Mouse (Mus musculus): ENCODE results near the gene Dscaml1. TPM values are rescaled to one million over a fixed set of nuclear protein-coding genes. Genes with fewer than 3 reads are reported as not detected.

Gene Dscaml1
- polyA plus RNA-seq, 1 experiment: 32.4 TPM

DNA sequence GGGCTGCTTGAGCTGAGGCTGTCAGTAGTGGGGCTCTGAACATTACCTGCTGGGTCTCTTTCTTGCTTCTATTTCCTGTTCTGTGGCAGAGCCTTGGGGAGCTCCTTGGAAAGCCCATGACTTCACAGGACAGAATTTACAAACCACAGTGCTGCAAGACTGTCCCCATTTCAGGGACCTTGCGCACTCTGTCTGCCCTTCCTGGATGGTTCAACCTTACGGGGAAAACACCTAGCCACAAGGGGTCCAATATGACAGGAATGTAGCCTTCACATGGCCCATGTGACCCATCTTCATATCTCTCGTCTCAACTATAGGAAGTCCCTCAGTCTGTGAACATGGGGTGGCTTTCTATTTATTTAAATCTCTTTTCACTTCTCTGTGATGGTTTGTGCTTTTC lies 68.5 kb downstream of the Dscaml1 start:
- H3K27ac ChIP-seq (ENCODE audit: control insufficient read depth, insufficient read depth, low read depth, low read length): no peak overlapping the region
- no peaks in the 10 kb centered on the region for H3K4me1 ChIP-seq (ENCODE audit: control insufficient read depth, insufficient read depth, low read length)
- no peak overlapping the region for H3K4me3 ChIP-seq (ENCODE audit: control insufficient read depth, low read depth, low read length)
- no peaks in the 10 kb centered on the region for H3K27me3 ChIP-seq (ENCODE audit: control insufficient read depth, insufficient read depth, low read length)
- TF ChIP-seq CTCF (IDR thresholded peaks at IDR 0.05; ENCODE audit: control insufficient read depth, insufficient read depth, insufficient replicate concordance, low read depth, low read length) (no peak), POLR2A (IDR thresholded peaks at IDR 0.05; ENCODE audit: control insufficient read depth, low read depth, low read length) (no peak)
- no peaks in the 10 kb centered on the region for H3K36me3 ChIP-seq (ENCODE audit: control insufficient read depth, insufficient read depth, low read length)

DNA sequence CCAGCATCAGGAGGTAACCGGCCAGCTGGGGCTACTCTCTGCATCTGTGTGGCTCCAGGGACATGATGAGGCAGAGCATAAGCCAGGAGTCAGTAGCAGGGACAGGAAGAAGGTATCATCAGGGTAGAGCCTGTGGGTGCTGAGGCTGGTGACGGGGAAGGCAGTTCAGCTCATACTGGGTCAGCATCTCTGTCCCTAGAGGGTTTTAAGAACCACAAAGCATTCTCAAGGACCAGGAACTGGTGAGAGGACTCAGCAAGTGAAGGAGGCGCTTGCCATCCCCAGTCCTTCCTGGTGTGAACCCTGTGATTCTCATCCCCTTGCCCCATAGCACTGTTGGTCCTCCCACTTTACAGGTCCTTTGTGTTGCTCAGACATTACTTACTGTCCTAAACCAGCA lies 69.9 kb downstream of the Dscaml1 start:
- no peak for TF ChIP-seq POLR2A (IDR thresholded peaks at IDR 0.05; ENCODE audit: control insufficient read depth, low read depth, low read length)

DNA sequence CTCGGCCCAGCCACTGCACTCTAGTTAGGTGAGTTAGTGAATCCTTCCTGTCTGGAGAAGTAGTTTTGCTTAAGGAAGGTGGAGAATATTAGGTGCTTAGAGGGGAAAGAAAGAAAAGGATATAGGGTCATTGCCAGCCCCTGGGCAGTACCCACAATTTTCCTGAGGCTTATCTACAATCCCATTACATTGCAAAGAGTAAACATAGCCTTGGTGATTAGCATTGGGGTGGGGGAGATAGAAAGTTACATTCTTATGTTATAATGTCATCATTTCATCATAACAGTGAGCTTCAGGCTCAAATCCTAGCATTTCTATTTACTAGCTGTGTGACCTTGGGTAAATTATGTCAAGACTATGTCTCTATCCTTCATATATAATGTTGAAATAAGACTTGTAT lies 70.5 kb downstream of the Dscaml1 start:
- H3K4me3 ChIP-seq (ENCODE audit: control insufficient read depth, low read depth, low read length): no peak overlapping the region
- no peak overlapping the region for H3K27ac ChIP-seq (ENCODE audit: control insufficient read depth, insufficient read depth, low read depth, low read length)
- no peaks in the 10 kb centered on the region for H3K27me3 ChIP-seq (ENCODE audit: control insufficient read depth, insufficient read depth, low read length)
- H3K4me1 ChIP-seq (ENCODE audit: control insufficient read depth, insufficient read depth, low read length): no peaks in the 10 kb centered on the region
- H3K36me3 ChIP-seq (ENCODE audit: control insufficient read depth, insufficient read depth, low read length): no peaks in the 10 kb centered on the region
- TF ChIP-seq CTCF (IDR thresholded peaks at IDR 0.05; ENCODE audit: control insufficient read depth, insufficient read depth, insufficient replicate concordance, low read depth, low read length) (no peak), POLR2A (IDR thresholded peaks at IDR 0.05; ENCODE audit: control insufficient read depth, low read depth, low read length) (no peak)

More for the DNA sequence above, 69.9 kb downstream of the Dscaml1 start:
- no peak overlapping the region for H3K4me3 ChIP-seq (ENCODE audit: control insufficient read depth, low read depth, low read length)
- H3K27me3 ChIP-seq (ENCODE audit: control insufficient read depth, insufficient read depth, low read length): no peaks in the 10 kb centered on the region
- no peaks in the 10 kb centered on the region for H3K4me1 ChIP-seq (ENCODE audit: control insufficient read depth, insufficient read depth, low read length)
- H3K27ac ChIP-seq (ENCODE audit: control insufficient read depth, insufficient read depth, low read depth, low read length): no peak overlapping the region
- H3K36me3 ChIP-seq (ENCODE audit: control insufficient read depth, insufficient read depth, low read length): no peaks in the 10 kb centered on the region

DNA sequence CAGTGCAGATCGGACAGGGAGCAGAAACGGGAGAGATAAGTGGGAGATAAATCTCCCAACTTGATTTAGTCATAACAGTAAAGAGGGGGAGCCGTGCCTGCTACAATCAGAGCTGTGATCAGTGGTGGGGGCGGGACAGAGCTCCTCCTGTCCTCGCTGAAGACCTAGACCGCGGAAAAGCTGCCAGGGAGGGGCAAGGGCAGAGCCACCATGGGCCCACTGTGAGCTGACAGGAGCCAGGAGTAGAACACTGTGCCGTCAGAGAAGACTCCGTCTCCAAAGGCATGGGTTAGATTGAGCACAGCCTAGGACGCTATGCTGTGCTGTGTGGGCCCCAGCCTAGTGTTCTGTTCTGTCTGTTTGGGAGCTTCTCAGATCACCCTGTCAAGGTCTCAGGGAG lies 72.8 kb downstream of the Dscaml1 start:
- no peaks in the 10 kb centered on the region for H3K4me1 ChIP-seq (ENCODE audit: control insufficient read depth, insufficient read depth, low read length)
- H3K36me3 ChIP-seq (ENCODE audit: control insufficient read depth, insufficient read depth, low read length): no peaks in the 10 kb centered on the region
- no peak for TF ChIP-seq CTCF (IDR thresholded peaks at IDR 0.05; ENCODE audit: control insufficient read depth, insufficient read depth, insufficient replicate concordance, low read depth, low read length)
- TF ChIP-seq POLR2A (IDR thresholded peaks at IDR 0.05; ENCODE audit: control insufficient read depth, low read depth, low read length): no peak
- H3K27ac ChIP-seq (ENCODE audit: control insufficient read depth, insufficient read depth, low read depth, low read length): no peak overlapping the region
- H3K27me3 ChIP-seq (ENCODE audit: control insufficient read depth, insufficient read depth, low read length): no peaks in the 10 kb centered on the region
- H3K4me3 ChIP-seq (ENCODE audit: control insufficient read depth, low read depth, low read length): no peak overlapping the region

DNA sequence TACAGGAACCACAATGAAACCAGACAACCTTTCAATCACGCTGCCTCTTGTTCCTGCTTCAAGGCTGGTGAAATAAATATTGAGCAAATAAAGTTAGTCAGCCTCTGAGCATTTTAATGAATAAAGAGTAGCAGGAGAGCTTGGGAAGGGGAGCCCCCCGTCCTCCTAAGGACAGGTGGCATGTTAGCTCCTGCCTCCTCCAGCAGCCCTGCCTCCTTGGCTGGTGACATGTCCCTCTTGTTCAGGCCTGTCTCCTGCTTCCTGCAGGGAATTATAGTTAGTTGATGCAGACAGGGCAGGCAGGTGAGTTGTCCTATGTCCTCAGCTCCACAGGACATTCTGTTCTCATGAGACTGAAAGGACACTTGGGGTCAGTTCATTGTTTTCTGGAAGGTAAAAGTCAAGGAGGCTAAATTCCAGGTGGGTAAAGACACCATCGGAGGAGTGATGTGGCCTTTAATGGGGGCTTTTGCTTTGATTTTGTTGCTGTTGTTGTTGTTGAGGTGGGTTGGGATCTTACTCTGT lies 73.7 kb downstream of the Dscaml1 start:
- TF ChIP-seq CTCF (IDR thresholded peaks at IDR 0.05; ENCODE audit: control insufficient read depth, insufficient read depth, insufficient replicate concordance, low read depth, low read length) (no peak), POLR2A (IDR thresholded peaks at IDR 0.05; ENCODE audit: control insufficient read depth, low read depth, low read length) (no peak)
- Histone ChIP-seq H3K27ac (ENCODE audit: control insufficient read depth, insufficient read depth, low read depth, low read length) (no peak overlapping the region), H3K36me3 (ENCODE audit: control insufficient read depth, insufficient read depth, low read length) (no peaks in the 10 kb centered on the region), H3K4me1 (ENCODE audit: control insufficient read depth, insufficient read depth, low read length) (no peaks in the 10 kb centered on the region), H3K4me3 (ENCODE audit: control insufficient read depth, low read depth, low read length) (no peak overlapping the region), H3K27me3 (ENCODE audit: control insufficient read depth, insufficient read depth, low read length) (no peaks in the 10 kb centered on the region)

DNA sequence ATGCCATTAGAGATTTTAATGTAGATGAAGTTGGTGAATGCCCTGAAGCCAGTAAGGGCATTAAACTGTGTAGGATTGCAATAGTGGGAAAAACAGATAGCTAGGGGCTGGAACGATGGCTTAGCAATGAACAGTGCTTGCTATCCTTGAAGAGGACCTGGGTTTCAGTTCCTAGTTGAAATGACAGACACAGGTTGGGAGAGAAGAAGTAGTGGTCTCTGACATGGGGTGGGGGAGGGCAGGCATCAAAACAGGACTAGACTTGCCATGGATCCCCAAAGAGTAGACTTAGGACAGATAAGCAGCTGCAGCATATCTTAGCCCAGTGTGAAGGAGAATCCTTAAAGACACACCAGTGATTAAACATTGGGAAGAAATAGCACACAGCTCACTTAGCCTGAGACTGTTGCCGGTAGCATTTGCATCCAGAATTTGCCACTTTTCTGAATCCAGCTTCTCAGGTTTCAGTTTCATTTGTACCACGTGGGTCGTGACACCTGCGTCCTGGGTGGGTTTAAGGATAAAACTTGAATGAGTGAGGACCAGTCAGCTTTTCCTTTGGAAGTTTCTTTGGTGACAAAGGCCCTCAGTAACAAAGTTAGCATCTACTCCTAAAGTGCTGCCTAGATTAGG lies 75.0 kb downstream of the Dscaml1 start:
- H3K4me3 ChIP-seq (ENCODE audit: control insufficient read depth, low read depth, low read length): no peak overlapping the region
- no peaks in the 10 kb centered on the region for H3K4me1 ChIP-seq (ENCODE audit: control insufficient read depth, insufficient read depth, low read length)
- H3K27me3 ChIP-seq (ENCODE audit: control insufficient read depth, insufficient read depth, low read length): no peaks in the 10 kb centered on the region
- no peak for TF ChIP-seq POLR2A (IDR thresholded peaks at IDR 0.05; ENCODE audit: control insufficient read depth, low read depth, low read length)
- TF ChIP-seq CTCF (IDR thresholded peaks at IDR 0.05; ENCODE audit: control insufficient read depth, insufficient read depth, insufficient replicate concordance, low read depth, low read length): no peak
- no peak overlapping the region for H3K27ac ChIP-seq (ENCODE audit: control insufficient read depth, insufficient read depth, low read depth, low read length)
- H3K36me3 ChIP-seq (ENCODE audit: control insufficient read depth, insufficient read depth, low read length): no peaks in the 10 kb centered on the region

DNA sequence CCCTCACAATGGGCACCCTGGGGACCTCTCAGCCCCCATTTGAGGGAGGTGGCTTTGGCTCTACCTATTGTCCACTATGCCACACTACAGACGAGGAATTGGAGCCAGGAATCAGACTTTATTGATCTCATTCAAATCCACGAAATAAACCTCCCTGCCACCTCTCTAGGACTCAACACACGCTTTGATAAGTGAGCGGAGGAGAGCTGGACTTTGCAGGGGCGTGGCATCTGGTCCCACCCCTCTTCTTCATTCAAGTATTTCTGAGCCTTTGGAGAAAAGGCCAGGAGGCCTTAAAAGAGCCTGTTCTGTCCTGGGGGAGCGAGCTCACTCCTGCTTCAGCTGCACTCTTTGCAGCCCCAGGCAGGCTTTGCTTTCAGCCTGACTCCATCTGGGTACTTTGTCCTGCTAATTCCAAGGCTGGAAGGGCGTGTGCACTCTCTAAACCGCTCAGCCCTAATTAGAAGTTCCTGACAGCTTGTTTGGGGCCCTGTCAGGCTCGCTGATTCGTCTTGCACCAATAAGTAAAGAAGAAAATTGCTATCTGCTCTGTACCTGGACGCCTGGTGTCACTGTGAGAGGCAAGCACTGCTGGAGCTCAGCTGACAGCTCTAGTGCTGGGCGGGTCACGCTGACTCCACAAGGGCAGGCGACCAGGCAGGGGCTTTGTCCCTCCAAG lies 75.7 kb downstream of the Dscaml1 start:
- H3K27me3 ChIP-seq (ENCODE audit: control insufficient read depth, insufficient read depth, low read length): no peaks in the 10 kb centered on the region
- no peak overlapping the region for H3K27ac ChIP-seq (ENCODE audit: control insufficient read depth, insufficient read depth, low read depth, low read length)
- no peaks in the 10 kb centered on the region for H3K4me1 ChIP-seq (ENCODE audit: control insufficient read depth, insufficient read depth, low read length)
- no peak overlapping the region for H3K4me3 ChIP-seq (ENCODE audit: control insufficient read depth, low read depth, low read length)
- TF ChIP-seq CTCF (IDR thresholded peaks at IDR 0.05; ENCODE audit: control insufficient read depth, insufficient read depth, insufficient replicate concordance, low read depth, low read length): no peak
- no peak for TF ChIP-seq POLR2A (IDR thresholded peaks at IDR 0.05; ENCODE audit: control insufficient read depth, low read depth, low read length)
- H3K36me3 ChIP-seq (ENCODE audit: control insufficient read depth, insufficient read depth, low read length): no peaks in the 10 kb centered on the region
